Comparison of ENCODE assay signal across 8 mouse cellular contexts in the genomic region with DNA sequence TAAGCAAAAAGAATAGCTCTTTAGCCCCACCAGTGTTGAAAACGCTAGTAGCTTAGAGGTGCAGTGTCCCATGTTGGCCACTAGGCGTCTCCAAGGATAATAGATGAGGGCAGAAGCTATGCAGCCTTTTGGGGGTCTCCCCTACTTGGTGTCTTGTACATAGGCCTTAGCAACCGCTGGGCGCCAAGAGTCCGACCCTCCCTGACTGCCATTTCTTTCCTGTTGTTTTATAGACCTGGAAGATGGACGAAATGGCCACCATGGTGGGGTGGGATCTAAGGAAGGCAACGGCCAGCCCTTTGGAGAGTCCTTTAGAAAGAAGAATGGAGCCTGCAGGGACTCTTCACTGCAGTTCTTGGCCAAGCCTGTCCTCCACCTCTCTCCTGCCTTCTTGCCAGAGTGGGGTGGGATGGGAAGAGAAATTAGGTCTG. TPM values are rescaled to one million over a fixed set of nuclear protein-coding genes. Genes with fewer than 3 reads are reported as not detected.
A peak's percentile ranks its signal among the peaks of the same experiment; 100 is the strongest.
DNase-seq lines count a peak whose midpoint lies in the region; ATAC-seq and TF ChIP-seq lines count a peak whose summit lies in the region.

No protein-coding gene starts in this region.

- DNase-seq in CD4-positive helper T cell, adult 2 months (ENCODE audit: low read depth, low spot score): peak; percentile 62
- peak; percentile 80 for DNase-seq in NIH3T3 (ENCODE audit: low read depth)
- DNase-seq in embryo, embryonic 10 days (ENCODE audit: low spot score): peak; percentile 84
- peak; percentile 20 to 62 for DNase-seq in gastrocnemius, postnatal 36 days
- DNase-seq in kidney, postnatal 0 days (ENCODE audit: low spot score): peak; percentile 93
- DNase-seq in lung, adult 18-20 months: peak; percentile 62 to 71
- DNase-seq in thymus, postnatal 36 days: peak; percentile 60 to 69

- no peak overlapping the region for H3K4me3 ChIP-seq in kidney, postnatal 0 days (replicated peaks; ENCODE audit: low read depth, low read length)

- WGBS in kidney, postnatal 0 days: 11% methylated on average over 7 of the region's 7 CpGs

- no peak overlapping the region for H3K4me2 ChIP-seq in kidney, postnatal 0 days (ENCODE audit: low read length)

- peaks cover 8% of the 10 kb centered on the region for H3K4me1 ChIP-seq in kidney, postnatal 0 days (replicated peaks; ENCODE audit: insufficient read depth, low read length)

- no peak for ATAC-seq in kidney, postnatal 0 days (replicated peaks; ENCODE audit: low FRiP score, low read depth)
- peak; percentile 55 for ATAC-seq in neutrophil, adult 5-6 weeks (ENCODE audit: extremely low read depth, insufficient number of reproducible peaks, low FRiP score, poor library complexity, severe bottlenecking)

- H3K9me3 ChIP-seq in kidney, postnatal 0 days (replicated peaks; ENCODE audit: low read length): no peaks in the 10 kb centered on the region

- H3K36me3 ChIP-seq in kidney, postnatal 0 days (ENCODE audit: insufficient read depth, low read length): no peaks in the 10 kb centered on the region

- H3K27ac ChIP-seq in kidney, postnatal 0 days: peak overlapping the region; percentile 97

- H3K27me3 ChIP-seq in kidney, postnatal 0 days (ENCODE audit: insufficient read depth, low read length): no peaks in the 10 kb centered on the region

- no peak overlapping the region for H3K9ac ChIP-seq in kidney, postnatal 0 days (ENCODE audit: low read depth, low read length)

- intact Hi-C loops in gastrocnemius, postnatal 36 days (cut with DNase I): loop anchor here (5.0 kb wide), 2 partner anchors 152 to 237 kb away; no protein-coding TSS in a partner anchor

- peak; percentile 98 for TF ChIP-seq CTCF in kidney, postnatal 0 days (IDR thresholded peaks at IDR 0.05; ENCODE audit: low read depth)

RNA-seq across cellular contexts. Expression of a gene that starts 1.9 kb away (rescaled TPM):
- 10 to 100 TPM; 30.4 to 45.8 TPM for total RNA-seq in gastrocnemius, postnatal 36 days (2021)
- 199 and 233 TPM in 2 replicates for polyA plus RNA-seq in kidney, postnatal 0 days (2015; fragmentation: Nextera tagmentation; extraction: Ambion mirVana)
- total RNA-seq in neutrophil, adult 5-6 weeks (2017): 27.1 and 38.4 TPM in 2 replicates

Comparison
In these comparisons a context has a peak if more than half of its experiments do, and no peak if none do; other contexts are left out.
1. DNase-seq: peak in every context shown above with its lines; median percentile 93 in kidney, postnatal 0 days; 84 in embryo, embryonic 10 days; 80 in NIH3T3; 66 in lung, adult 18-20 months; 64 in thymus, postnatal 36 days; 62 in CD4-positive helper T cell, adult 2 months; 41 in gastrocnemius, postnatal 36 days.